Mouse (Mus musculus) CH12.LX (cell line): Measurements from ENCODE around the gene Il34. TPM values are rescaled to one million over a fixed set of nuclear protein-coding genes. Genes with fewer than 3 reads are reported as not detected.

Experiments used
- DNase-seq: peaks from one replicate; pipeline ENCODE4 v3.0.0-alpha.2; 2013; ENCODE audit errors: extremely low read depth
- H3K27ac ChIP-seq: 2 replicates; pipeline ENCODE4 v1.5.1; 2012; ENCODE audit warnings: low read depth, mild to moderate bottlenecking, control low read depth, moderate library complexity; ENCODE audit not compliant: insufficient read depth
- H3K27me3 ChIP-seq: replicated peaks from 2 replicates; pipeline ENCODE3; 2012; ENCODE audit warnings: inconsistent platforms
- H3K36me3 ChIP-seq, 2 experiments: replicated peaks in 1 of 2; 2 replicates each; pipeline versions ENCODE3 to v1.6.1; 2012; ENCODE audit warnings: inconsistent platforms in 1 of 2, low read length in 1 of 2, mild to moderate bottlenecking in 1 of 2, mixed read lengths in 1 of 2, moderate library complexity in 1 of 2; ENCODE audit not compliant: control insufficient read depth in 1 of 2, insufficient read depth in 1 of 2
- H3K4me1 ChIP-seq, 2 experiments: 2 replicates each; pipeline ENCODE4 v1.6.1; 2012; ENCODE audit warnings: inconsistent platforms in 1 of 2, moderate library complexity in 1 of 2; ENCODE audit not compliant: insufficient read depth in 2 of 2, control insufficient read depth in 1 of 2
- H3K4me2 ChIP-seq: 2 replicates; pipeline ENCODE4 v1.6.1; 2012; ENCODE audit warnings: low read depth, mild to moderate bottlenecking, control low read depth; ENCODE audit not compliant: poor library complexity, insufficient read depth, severe bottlenecking
- H3K4me3 ChIP-seq, 3 experiments: fragments of 150-350 bp in 1 of 3; sonication (generic) in 1 of 3; replicated peaks in 1 of 3; 2 replicates each; pipeline versions ENCODE3 to v1.5.1; 2011 to 2012; ENCODE audit warnings: low read depth in 2 of 3, low read length in 2 of 3, mild to moderate bottlenecking in 2 of 3, moderate library complexity in 2 of 3, control low read depth in 1 of 3, improper control_type of control experiment in 1 of 3, inconsistent platforms in 1 of 3, mixed read lengths in 1 of 3; ENCODE audit not compliant: poor library complexity in 1 of 3
- H3K79me2 ChIP-seq: replicated peaks from 2 replicates; pipeline ENCODE4 v1.6.1; 2012; ENCODE audit warnings: mild to moderate bottlenecking, moderate library complexity; ENCODE audit not compliant: control insufficient read depth, poor library complexity, insufficient read depth, severe bottlenecking; ENCODE audit errors: extremely low read depth
- H3K9ac ChIP-seq: 2 replicates; pipeline ENCODE4 v1.6.1; 2012; ENCODE audit warnings: low read depth, mild to moderate bottlenecking, control low read depth, moderate library complexity; ENCODE audit not compliant: insufficient read depth
- H3K9me3 ChIP-seq: replicated peaks from 2 replicates; pipeline ENCODE3; 2012; ENCODE audit warnings: low read length, inconsistent platforms, mixed read lengths
- BHLHE40 ChIP-seq: IDR thresholded peaks from 2 replicates; pipeline ENCODE4 v1.6.1; 2011; ENCODE audit warnings: mild to moderate bottlenecking, low read depth, low read length, improper control_type of control experiment
- CHD1 ChIP-seq: IDR thresholded peaks from 2 replicates; pipeline ENCODE4 v1.6.1; 2012; ENCODE audit warnings: low read depth, low read length, improper control_type of control experiment, inconsistent platforms
- CTCF ChIP-seq, 2 experiments: IDR thresholded peaks in 1 of 2; conservative IDR thresholded peaks in 1 of 2; 2 replicates each; pipeline ENCODE4 v1.5.1; 2011 to 2012; ENCODE audit warnings: low read depth in 2 of 2, low read length in 2 of 2, improper control_type of control experiment in 1 of 2, inconsistent platforms in 1 of 2, mild to moderate bottlenecking in 1 of 2, moderate library complexity in 1 of 2
- ELF1 ChIP-seq: IDR thresholded peaks from 2 replicates; pipeline ENCODE4 v1.6.1; 2014; ENCODE audit warnings: low read depth, mild to moderate bottlenecking, inconsistent platforms, low read length, improper control_type of control experiment
- HCFC1 ChIP-seq: IDR thresholded peaks from 2 replicates; pipeline ENCODE4 v1.6.1; 2012; ENCODE audit warnings: low read depth, mild to moderate bottlenecking, inconsistent platforms, low read length, improper control_type of control experiment
- IRF4 ChIP-seq: IDR thresholded peaks from 2 replicates; pipeline ENCODE4 v1.6.1; 2014; ENCODE audit warnings: low read depth, mild to moderate bottlenecking, inconsistent platforms, low read length, improper control_type of control experiment
- KAT2A ChIP-seq: IDR thresholded peaks from 2 replicates; pipeline ENCODE4 v1.6.1; 2012; ENCODE audit warnings: low read length, improper control_type of control experiment, inconsistent platforms; ENCODE audit not compliant: insufficient replicate concordance
- MAFK ChIP-seq: IDR thresholded peaks from 2 replicates; pipeline ENCODE4 v1.6.1; 2011; ENCODE audit warnings: low read length, improper control_type of control experiment; ENCODE audit not compliant: insufficient replicate concordance
- MAZ ChIP-seq: IDR thresholded peaks from 2 replicates; pipeline ENCODE4 v1.6.1; 2012; ENCODE audit warnings: low read depth, mild to moderate bottlenecking, inconsistent platforms, low read length, improper control_type of control experiment, moderate library complexity
- MEF2A ChIP-seq: IDR thresholded peaks from 2 replicates; pipeline ENCODE4 v1.6.1; 2014; ENCODE audit warnings: low read depth, mild to moderate bottlenecking, inconsistent platforms, low read length, improper control_type of control experiment, borderline replicate concordance
- MXI1 ChIP-seq: IDR thresholded peaks from 2 replicates; pipeline ENCODE4 v1.6.1; 2011; ENCODE audit warnings: mild to moderate bottlenecking, low read depth, low read length, improper control_type of control experiment
- MYC ChIP-seq: IDR thresholded peaks from 2 replicates; pipeline ENCODE4 v1.6.1; 2011; ENCODE audit warnings: low read depth, mild to moderate bottlenecking, improper control_type of control experiment, low read length
- PAX5 ChIP-seq: IDR thresholded peaks from 2 replicates; pipeline ENCODE4 v1.6.1; 2012; ENCODE audit warnings: low read length, inconsistent platforms, mixed read lengths
- POLR2A ChIP-seq: IDR thresholded peaks from 2 replicates; pipeline ENCODE4 v1.6.1; 2011; ENCODE audit warnings: low read depth, mild to moderate bottlenecking, improper control_type of control experiment, low read length
- POLR2AphosphoS2 ChIP-seq: IDR thresholded peaks from 2 replicates; pipeline ENCODE4 v1.6.1; 2011; ENCODE audit warnings: low read depth, low read length, improper control_type of control experiment
- RAD21 ChIP-seq: IDR thresholded peaks from 2 replicates; pipeline ENCODE4 v1.6.1; 2011; ENCODE audit warnings: low read depth, mild to moderate bottlenecking, low read length, improper control_type of control experiment, moderate library complexity
- TBP ChIP-seq: conservative IDR thresholded peaks from 2 replicates; pipeline ENCODE4 v1.6.1; 2011; ENCODE audit warnings: low read depth, low read length, improper control_type of control experiment
- UBTF ChIP-seq: IDR thresholded peaks from 2 replicates; pipeline ENCODE4 v1.6.1; 2012; ENCODE audit warnings: low read depth, mild to moderate bottlenecking, inconsistent platforms, low read length, improper control_type of control experiment, moderate library complexity
- ZC3H11A ChIP-seq: IDR thresholded peaks from 2 replicates; pipeline ENCODE4 v1.6.1; 2012; ENCODE audit warnings: low read depth, mild to moderate bottlenecking, inconsistent platforms, low read length, improper control_type of control experiment
- ZKSCAN1 ChIP-seq: IDR thresholded peaks from 2 replicates; pipeline ENCODE4 v1.6.1; 2012; ENCODE audit warnings: low read depth, inconsistent platforms, low read length, improper control_type of control experiment, borderline replicate concordance
- dilution Hi-C: fragments of 300-500 bp; cut with MboI; formaldehyde crosslinking; loops from 2 replicates; pipeline ENCODE4 v1.14.3; 2020; ENCODE audit warnings: low sequenced_read_pairs; ENCODE audit not compliant: extremely low pct_unique_long_range_greater_than_20kb, extremely low pct_ligation_motif_present
- in situ Hi-C: fragments of 300-500 bp; cut with MboI; formaldehyde crosslinking; loops from 3 replicates; pipeline ENCODE4 v1.14.3; 2019; ENCODE audit warnings: low sequenced_read_pairs, low pct_ligation_motif_present, low pct_unique_long_range_greater_than_20kb, mixed read lengths
- polyA plus RNA-seq: library from polyadenylated mRNA; unstranded; fragments of >175 nt; gene quantifications from 2 replicates; pipeline ENCODE4 v1.2.1, GENCODE M21; 2012; ENCODE audit warnings: low read depth; ENCODE audit not compliant: insufficient read length
- total RNA-seq, 2 experiments: library from RNA; depleted of rRNA; stranded (reverse); fragments of 300-350 nt in 1 of 2; fragments of >200 nt in 1 of 2; gene quantifications; 2 replicates each; pipeline ENCODE4 v1.2.3; 2012 to 2014

The Il34 gene
- total and polyA plus RNA-seq, 3 experiments = 0.21 TPM; not detected in 2

DNA sequence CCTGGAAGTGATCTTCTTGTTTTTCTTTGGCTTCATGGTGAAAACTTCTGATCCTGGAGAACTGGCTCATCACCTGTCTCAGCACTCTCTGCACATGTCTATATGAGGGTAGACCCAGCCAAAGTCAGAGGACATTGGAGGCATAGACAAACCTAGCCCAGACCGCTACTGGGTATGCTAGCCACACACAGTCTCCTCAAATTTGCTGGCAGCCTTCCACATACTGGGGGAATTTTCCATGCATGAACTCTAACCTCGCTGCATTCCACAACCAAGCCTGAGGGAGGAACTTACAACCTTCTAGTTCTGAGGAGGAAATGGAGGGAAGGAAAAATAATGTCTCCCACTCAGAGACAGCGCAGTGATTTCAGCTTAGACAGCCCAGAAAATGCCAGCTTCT, 31.7 kb downstream of the Il34 start:
- in situ Hi-C loops = no loop called here
- no peak for TF ChIP-seq BHLHE40

DNA sequence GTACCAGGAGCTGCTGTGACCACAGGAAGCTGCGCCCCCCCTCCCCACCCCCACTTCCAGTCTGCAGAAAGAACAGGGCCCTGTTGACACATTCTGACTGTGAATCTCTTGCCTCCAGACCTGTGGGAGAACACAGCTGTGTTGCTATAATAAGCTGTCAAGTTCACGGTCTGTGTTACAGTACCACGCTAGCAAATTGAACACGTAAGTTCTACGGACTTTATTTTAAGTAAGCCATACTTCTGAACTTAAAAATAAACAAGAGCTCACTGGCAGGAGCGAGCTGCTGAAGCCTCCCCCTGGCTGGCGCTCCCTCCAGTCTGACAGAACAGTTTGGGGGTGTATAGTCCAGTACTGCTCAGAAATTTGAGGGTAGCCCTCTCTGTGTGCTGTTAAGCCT, 33.3 kb downstream of the Il34 start:
- H3K9me3 ChIP-seq = peaks cover 5% of the 10 kb centered on the region
- no peak overlapping the region for H3K27ac ChIP-seq
- H3K4me3 ChIP-seq = no peak overlapping the region
- DNase-seq = no peak
- no peak for TF ChIP-seq POLR2A
- no peak for TF ChIP-seq MEF2A
- no peak for TF ChIP-seq TBP
- no peak for TF ChIP-seq UBTF
- TF ChIP-seq PAX5 = no peak
- no peak for TF ChIP-seq CTCF (conservative IDR thresholded peaks at IDR 0.05 in 1 of 2, IDR thresholded peaks at IDR 0.05 in 1 of 2; ENCODE audit: low read depth in 2 of 2, low read length in 2 of 2)
- no peak for TF ChIP-seq ELF1
- in situ Hi-C loops = no loop called here
- peaks cover 5 to 18% of the 10 kb centered on the region in 2 experiments; a peak in 3 of 4 replicates for H3K4me1 ChIP-seq
- dilution Hi-C loops = no loop called here
- H3K9ac ChIP-seq = no peak overlapping the region
- H3K79me2 ChIP-seq = no peaks in the 10 kb centered on the region
- H3K36me3 ChIP-seq = no peaks in the 10 kb centered on the region
- no peaks in the 10 kb centered on the region for H3K27me3 ChIP-seq
- peak overlapping the region; percentile 30; the same call in 1 of the 2 replicates for H3K4me2 ChIP-seq

More for the DNA sequence above, 31.7 kb downstream of the Il34 start:
- no peak overlapping the region for H3K4me3 ChIP-seq
- no peak overlapping the region for H3K9ac ChIP-seq
- peaks cover 5% of the 10 kb centered on the region for H3K9me3 ChIP-seq
- peaks cover 5 to 18% of the 10 kb centered on the region in 2 experiments; a peak in 3 of 4 replicates for H3K4me1 ChIP-seq
- dilution Hi-C loops = no loop called here
- no peak overlapping the region for H3K27ac ChIP-seq
- no peaks in the 10 kb centered on the region for H3K79me2 ChIP-seq
- DNase-seq = no peak
- no peaks in the 10 kb centered on the region for H3K27me3 ChIP-seq
- H3K36me3 ChIP-seq = no peaks in the 10 kb centered on the region
- H3K4me2 ChIP-seq = no peak overlapping the region

DNA sequence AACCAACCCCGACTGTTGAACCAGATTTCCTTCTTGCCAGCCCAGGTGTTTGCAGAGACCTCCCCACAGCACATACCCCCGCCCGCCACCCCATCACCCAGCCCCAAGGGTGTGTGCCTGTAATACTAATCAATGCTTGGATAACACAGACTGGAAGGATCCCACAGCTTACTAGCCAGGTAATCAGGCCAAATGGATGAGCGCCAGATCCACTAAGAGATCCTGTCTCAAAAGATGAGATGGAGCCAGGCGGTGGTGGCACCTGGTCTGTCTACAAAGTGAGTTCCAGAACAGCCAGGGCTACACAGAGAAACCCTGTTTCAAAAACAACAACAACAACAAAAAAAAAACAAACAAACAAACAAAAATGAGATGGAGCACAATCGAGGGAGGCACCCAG, 38.5 kb downstream of the Il34 start:
- no peaks in the 10 kb centered on the region for H3K36me3 ChIP-seq
- TF ChIP-seq ZKSCAN1 (no peak), UBTF (no peak), HCFC1 (no peak), ELF1 (no peak), MXI1 (no peak), BHLHE40 (no peak), RAD21 (no peak), KAT2A (no peak), CHD1 (no peak), MAZ (no peak), ZC3H11A (no peak), PAX5 (no peak), TBP (no peak), IRF4 (no peak), MYC (no peak), CTCF (conservative IDR thresholded peaks at IDR 0.05 in 1 of 2, IDR thresholded peaks at IDR 0.05 in 1 of 2; ENCODE audit: low read depth in 2 of 2, low read length in 2 of 2) (no peak), MAFK (no peak), POLR2AphosphoS2 (no peak)
- peaks cover 3 to 8% of the 10 kb centered on the region in 2 experiments; a peak in 3 of 4 replicates for H3K4me1 ChIP-seq
- H3K4me2 ChIP-seq = no peak overlapping the region
- no peaks in the 10 kb centered on the region for H3K79me2 ChIP-seq
- no peaks in the 10 kb centered on the region for H3K27me3 ChIP-seq
- H3K27ac ChIP-seq = no peak overlapping the region
- no peak for DNase-seq
- no peaks in the 10 kb centered on the region for H3K9me3 ChIP-seq
- no peak overlapping the region for H3K9ac ChIP-seq
- in situ Hi-C loops (loop anchor here (10.0 kb wide), 1 partner anchor 48 kb away; no protein-coding TSS in a partner anchor), dilution Hi-C loops (no loop called here)
- no peak overlapping the region for H3K4me3 ChIP-seq
